Mouse (Mus musculus) bone marrow macrophage, adult 2 months (primary cell): ENCODE results near the gene Tpm3.
A peak's percentile ranks its signal among the peaks of the same experiment; 100 is the strongest.

Experiments
- CTCF ChIP-seq: IDR thresholded peaks from 2 replicates; pipeline ENCODE4 v1.5.1; 2012; ENCODE audit warnings: low read depth, mild to moderate bottlenecking, low read length, moderate library complexity
- POLR2A ChIP-seq: IDR thresholded peaks from 2 replicates; pipeline ENCODE4 v1.6.1; 2012; ENCODE audit warnings: mild to moderate bottlenecking, low read depth, low read length, borderline replicate concordance

DNA sequence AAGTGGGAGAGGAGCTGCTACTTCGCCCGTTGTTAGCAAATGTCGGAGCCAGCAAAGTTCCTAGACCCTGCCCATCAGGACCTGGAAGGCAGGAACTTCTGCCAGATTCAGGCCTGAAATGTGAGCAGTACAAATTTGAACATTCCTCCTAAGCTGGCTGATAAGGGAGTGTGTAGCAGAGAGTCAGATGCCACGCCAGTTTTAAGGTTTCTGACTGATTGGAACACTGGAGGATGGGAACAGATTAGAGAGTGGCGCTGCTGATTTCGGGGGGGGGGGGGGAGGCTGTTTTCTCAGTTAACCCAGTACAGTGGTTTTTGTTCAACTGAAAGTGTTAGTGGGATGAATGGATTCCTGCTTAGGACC lies 8.0 kb downstream of the Tpm3 start:
- TF ChIP-seq POLR2A (0 out of 2 replicates have a peak, but pooled peaks have one; percentile 28), CTCF (no peak)
